ENCODE assay signal across 8 mouse cellular contexts in the genomic region with DNA sequence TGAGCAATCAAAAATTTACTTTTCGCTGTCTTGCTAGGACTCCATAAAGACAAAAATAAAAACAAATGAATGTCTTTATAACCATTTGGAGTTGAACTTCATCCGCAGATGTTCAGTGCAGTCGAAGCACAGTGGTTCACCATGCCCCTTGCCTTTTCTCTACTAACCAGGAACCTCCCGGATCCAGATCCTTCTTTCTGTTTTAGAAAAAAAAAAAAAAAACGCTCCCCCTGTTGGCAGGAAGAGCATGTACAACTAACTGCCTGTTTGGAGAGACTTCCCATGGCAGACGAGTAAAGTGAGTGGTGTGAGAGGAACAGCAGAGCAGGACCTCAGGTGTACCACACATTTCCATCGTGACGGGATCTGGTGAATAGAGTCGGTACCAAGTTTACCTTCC. TPM values are rescaled to one million over a fixed set of nuclear protein-coding genes. Genes with fewer than 3 reads are reported as not detected.
DNase-seq lines count a peak whose midpoint lies in the region; ATAC-seq and TF ChIP-seq lines count a peak whose summit lies in the region.

No protein-coding gene starts in this region.

- H3K4me3 ChIP-seq in embryonic facial prominence, embryonic 10.5 days = peak overlapping the region; percentile 81
- H3K4me3 ChIP-seq in hindbrain, postnatal 0 days (ENCODE audit: low read length) = peak overlapping the region; percentile 94
- peak overlapping the region; percentile 77 for H3K4me3 ChIP-seq in midbrain, embryonic 13.5 days (replicated peaks)

- H3K27ac ChIP-seq in embryonic facial prominence, embryonic 10.5 days (replicated peaks) = no peak overlapping the region
- H3K27ac ChIP-seq in hindbrain, postnatal 0 days = no peak overlapping the region
- no peak overlapping the region for H3K27ac ChIP-seq in midbrain, embryonic 13.5 days

- H3K36me3 ChIP-seq in embryonic facial prominence, embryonic 10.5 days (replicated peaks) = peaks cover 12% of the 10 kb centered on the region; the same call in 1 of the 2 replicates
- no peaks in the 10 kb centered on the region for H3K36me3 ChIP-seq in hindbrain, postnatal 0 days (ENCODE audit: insufficient read depth, low read length)
- H3K36me3 ChIP-seq in midbrain, embryonic 13.5 days = peaks cover 1% of the 10 kb centered on the region; the same call in 1 of the 2 replicates

- WGBS in embryonic facial prominence, embryonic 10.5 days = 33% methylated on average over 9 of the region's 9 CpGs
- WGBS in hindbrain, postnatal 0 days = 30% methylated on average over 9 of the region's 9 CpGs
- 33% methylated on average over 9 of the region's 9 CpGs for WGBS in midbrain, embryonic 13.5 days

- peak; percentile 12 to 38 for DNase-seq in cerebellum, postnatal 10 days
- no peak for DNase-seq in cerebellum, adult 8-10 months
- peak; percentile 66 for DNase-seq in CD4-positive, CD25-positive, alpha-beta regulatory T cell, adult 2 months (ENCODE audit: low read depth, low spot score)
- DNase-seq in embryonic facial prominence, embryonic 10.5 days (ENCODE audit: low spot score) = peak; percentile 13
- DNase-seq in hindbrain, postnatal 0 days (ENCODE audit: low spot score) = peak; percentile 56
- no peak for DNase-seq in spleen, postnatal 36 days (ENCODE audit: low spot score in 2 of 2)
- no peak for DNase-seq in adrenal gland, adult 2 months

- peaks cover 18% of the 10 kb centered on the region for H3K4me1 ChIP-seq in embryonic facial prominence, embryonic 10.5 days
- H3K4me1 ChIP-seq in hindbrain, postnatal 0 days (ENCODE audit: insufficient read depth, low read length) = no peaks in the 10 kb centered on the region
- peaks cover 21% of the 10 kb centered on the region for H3K4me1 ChIP-seq in midbrain, embryonic 13.5 days (replicated peaks)

- no peaks in the 10 kb centered on the region for H3K9me3 ChIP-seq in embryonic facial prominence, embryonic 10.5 days
- no peaks in the 10 kb centered on the region for H3K9me3 ChIP-seq in hindbrain, postnatal 0 days (ENCODE audit: low read length)
- no peaks in the 10 kb centered on the region for H3K9me3 ChIP-seq in midbrain, embryonic 13.5 days

- no peak overlapping the region for H3K9ac ChIP-seq in hindbrain, postnatal 0 days (replicated peaks; ENCODE audit: low read length)
- no peak overlapping the region for H3K9ac ChIP-seq in midbrain, embryonic 13.5 days (replicated peaks)

- peak; percentile 71 for TF ChIP-seq CTCF in hindbrain, postnatal 0 days (IDR thresholded peaks at IDR 0.05; ENCODE audit: low read depth)

- ATAC-seq in hindbrain, postnatal 0 days = no peak
- no peak for ATAC-seq in midbrain, embryonic 13.5 days

- 0 out of 2 replicates have a peak, but pooled peaks cover 5% of the 10 kb centered on the region for H3K27me3 ChIP-seq in embryonic facial prominence, embryonic 10.5 days (replicated peaks; ENCODE audit: low read depth, poor library complexity, severe bottlenecking)
- no peaks in the 10 kb centered on the region for H3K27me3 ChIP-seq in hindbrain, postnatal 0 days (ENCODE audit: insufficient read depth, low read length)
- H3K27me3 ChIP-seq in midbrain, embryonic 13.5 days = 0 out of 2 replicates have a peak, but pooled peaks cover 8% of the 10 kb centered on the region

- peak overlapping the region; percentile 81 for H3K4me2 ChIP-seq in hindbrain, postnatal 0 days (ENCODE audit: low read depth, low read length)
- H3K4me2 ChIP-seq in midbrain, embryonic 13.5 days (replicated peaks) = peak overlapping the region; percentile 77

RNA-seq across cellular contexts. Expression of a gene that starts 1.7 kb away (rescaled TPM):
- 14.5 and 17.5 TPM in 2 replicates for polyA plus RNA-seq in embryonic facial prominence, embryonic 10.5 days (2016; fragmentation: Nextera tagmentation; extraction: Ambion mirVana)
- 21.7 and 24.9 TPM in 2 replicates for total RNA-seq in hindbrain, postnatal 0 days (2014; rRNA removed)
- 16.3 and 16.9 TPM in 2 replicates for polyA plus RNA-seq in hindbrain, postnatal 0 days (2015; fragmentation: Nextera tagmentation; extraction: Ambion mirVana)
- 16.3 and 16.8 TPM in 2 replicates for polyA plus RNA-seq in midbrain, embryonic 13.5 days (2015; fragmentation: Nextera tagmentation; extraction: Ambion mirVana)
- 10 to 100 TPM; 35.8 to 44.5 TPM for total RNA-seq in adrenal gland, adult 2 months (2021)
- polyA plus RNA-seq in adrenal gland, adult 2 months (2012; rRNA removed) = 13.3 and 14.5 TPM in 2 replicates

Comparison
In these comparisons a context has a peak if more than half of its experiments do, and no peak if none do; other contexts are left out.
1. DNase-seq: peak in cerebellum, postnatal 10 days (2 of 2), CD4-positive, CD25-positive, alpha-beta regulatory T cell, adult 2 months (single experiment), embryonic facial prominence, embryonic 10.5 days (single experiment) and hindbrain, postnatal 0 days (single experiment); none in cerebellum, adult 8-10 months (single experiment), spleen, postnatal 36 days (0 of 2) and adrenal gland, adult 2 months (single experiment).
2. Peak in every context shown above with its lines, with median percentiles within 50 percentile points of each other: H3K4me3 ChIP-seq.